Mouse (Mus musculus) embryonic fibroblast, embryonic 13.5 days (primary cell): ENCODE results near the gene Cpd. TPM values are rescaled to one million over a fixed set of nuclear protein-coding genes. Genes with fewer than 3 reads are reported as not detected.

Experiments used
- H3K27ac ChIP-seq: 2 replicates; pipeline ENCODE4 v1.5.1; 2012; ENCODE audit warnings: low read length, control low read depth, inconsistent platforms; ENCODE audit not compliant: insufficient read depth
- H3K4me1 ChIP-seq: 2 replicates; pipeline ENCODE4 v1.6.1; 2011; ENCODE audit warnings: low read length; ENCODE audit not compliant: control insufficient read depth, insufficient read depth
- H3K4me3 ChIP-seq: 2 replicates; pipeline ENCODE4 v1.5.1; 2011; ENCODE audit warnings: mild to moderate bottlenecking, control low read depth, low read length; ENCODE audit not compliant: insufficient read depth
- CTCF ChIP-seq: IDR thresholded peaks from 2 replicates; pipeline ENCODE4 v1.5.1; 2011; ENCODE audit warnings: mild to moderate bottlenecking, control low read depth, low read length, moderate library complexity, borderline replicate concordance; ENCODE audit not compliant: insufficient read depth
- POLR2A ChIP-seq: IDR thresholded peaks from 2 replicates; pipeline ENCODE4 v1.6.1; 2011; ENCODE audit warnings: low read depth, mild to moderate bottlenecking, control low read depth, low read length, moderate library complexity
- polyA plus RNA-seq: library from polyadenylated mRNA; stranded (reverse); fragments of >200 nt; gene quantifications from 2 replicates; pipeline ENCODE4 v1.2.4, GENCODE M21; 2011; ENCODE audit warnings: low read depth; ENCODE audit not compliant: missing spikeins, insufficient read length

Cpd gene
- polyA plus RNA-seq, 1 experiment, result 57.7 TPM

- no peak for TF ChIP-seq POLR2A
- TF ChIP-seq CTCF, result no peak
Measured at GRCm38 (mm10) chr11:76795326-76795725, 51.5 kb downstream of the Cpd start.

GRCm38 (mm10) chr11:76791331-76791730 is 55.5 kb downstream of the Cpd start:
- Histone ChIP-seq H3K27ac (no peak overlapping the region), H3K4me1 (no peaks in the 10 kb centered on the region), H3K4me3 (no peak overlapping the region)
- no peak for TF ChIP-seq CTCF
- no peak for TF ChIP-seq POLR2A

More at GRCm38 (mm10) chr11:76795326-76795725, 51.5 kb downstream of the Cpd start:
- Histone ChIP-seq H3K27ac (no peak overlapping the region), H3K4me1 (peaks cover 5% of the 10 kb centered on the region; the same call in 1 of the 2 replicates), H3K4me3 (no peak overlapping the region)

- H3K27ac ChIP-seq, result no peak overlapping the region
- H3K4me3 ChIP-seq, result no peak overlapping the region
- no peaks in the 10 kb centered on the region for H3K4me1 ChIP-seq
- TF ChIP-seq POLR2A (no peak), CTCF (no peak)
Measured at GRCm38 (mm10) chr11:76789252-76789651, 57.6 kb downstream of the Cpd start.

- Histone ChIP-seq H3K4me1 (no peaks in the 10 kb centered on the region), H3K4me3 (no peak overlapping the region), H3K27ac (no peak overlapping the region)
- TF ChIP-seq POLR2A (no peak), CTCF (no peak)
Measured at GRCm38 (mm10) chr11:76775533-76775932, 71.3 kb downstream of the Cpd start.

GRCm38 (mm10) chr11:76773811-76774210 is 73.0 kb downstream of the Cpd start:
- H3K27ac ChIP-seq, result no peak overlapping the region
- TF ChIP-seq POLR2A (no peak), CTCF (no peak)
- no peaks in the 10 kb centered on the region for H3K4me1 ChIP-seq
- no peak overlapping the region for H3K4me3 ChIP-seq

GRCm38 (mm10) chr11:76770566-76770965 is 76.3 kb downstream of the Cpd start:
- no peaks in the 10 kb centered on the region for H3K4me1 ChIP-seq
- no peak overlapping the region for H3K27ac ChIP-seq
- H3K4me3 ChIP-seq, result no peak overlapping the region
- TF ChIP-seq CTCF (no peak), POLR2A (no peak)

GRCm38 (mm10) chr11:76763741-76764122 is 83.1 kb downstream of the Cpd start:
- TF ChIP-seq CTCF (no peak), POLR2A (no peak)
- Histone ChIP-seq H3K4me1 (no peaks in the 10 kb centered on the region), H3K27ac (no peak overlapping the region), H3K4me3 (no peak overlapping the region)

- TF ChIP-seq CTCF, result peak; percentile 66; the same call in 1 of the 2 replicates
- TF ChIP-seq POLR2A, result peak; percentile 92
- peak within 1 kb of the TSS; percentile 7; the same call in 1 of the 2 replicates for H3K27ac ChIP-seq
- peak within 1 kb of the TSS; percentile 71 for H3K4me3 ChIP-seq
- H3K4me1 ChIP-seq, result no peaks in the 10 kb centered on the region
Measured at GRCm38 (mm10) chr11:76763053-76763740, 83.6 kb downstream of the Cpd start, which contains the start of gene Gosr1. Gene Gosr1, minus strand, starts transcription at chr11:76763579.

GRCm38 (mm10) chr11:76752276-76752675 is 94.5 kb downstream of the Cpd start:
- no peak overlapping the region for H3K4me3 ChIP-seq
- no peak for TF ChIP-seq CTCF
- TF ChIP-seq POLR2A, result no peak
- no peak overlapping the region for H3K27ac ChIP-seq
- H3K4me1 ChIP-seq, result no peaks in the 10 kb centered on the region

GRCm38 (mm10) chr11:76748819-76749218 is 98.0 kb downstream of the Cpd start:
- no peaks in the 10 kb centered on the region for H3K4me1 ChIP-seq
- H3K27ac ChIP-seq, result no peak overlapping the region
- TF ChIP-seq CTCF (no peak), POLR2A (no peak)
- H3K4me3 ChIP-seq, result no peak overlapping the region
